Mouse (Mus musculus) right cerebral cortex, postnatal 14 days (tissue): ENCODE results near the gene Gm17577.
"Not testable (repeated sequence)": the region's sequence is repeated elsewhere in the genome, so short reads cannot be mapped to it uniquely, and the experiment has no call there.

Source experiments
- DNase-seq: peaks from one replicate; pipeline ENCODE4 v3.0.0; 2022

Gm17577 gene

DNA sequence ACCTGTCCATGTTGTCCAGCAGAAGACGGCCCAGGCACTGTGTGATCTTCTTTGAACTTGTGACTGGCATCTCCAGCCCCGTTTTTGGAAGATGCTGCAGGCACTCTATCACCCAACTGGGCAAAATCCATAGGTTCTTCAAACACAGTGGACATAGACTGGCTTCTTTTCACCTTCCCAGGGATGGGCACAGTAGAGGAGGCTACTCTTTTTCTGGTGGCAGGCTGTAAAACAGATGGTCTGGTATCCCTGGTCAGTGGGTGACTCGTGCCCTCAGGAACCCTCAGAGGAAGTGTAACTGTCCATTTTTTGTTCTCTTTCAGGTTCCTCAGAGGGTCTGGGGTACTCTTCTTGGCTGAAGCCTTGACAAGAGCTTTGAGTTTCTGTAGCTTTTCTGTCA, at the start of gene Gm17577:
Gene Gm17577 (minus strand): TSS at position 101 of the 400 bp plus-strand sequence.
- DNase-seq, result not testable (repeated sequence)

DNA sequence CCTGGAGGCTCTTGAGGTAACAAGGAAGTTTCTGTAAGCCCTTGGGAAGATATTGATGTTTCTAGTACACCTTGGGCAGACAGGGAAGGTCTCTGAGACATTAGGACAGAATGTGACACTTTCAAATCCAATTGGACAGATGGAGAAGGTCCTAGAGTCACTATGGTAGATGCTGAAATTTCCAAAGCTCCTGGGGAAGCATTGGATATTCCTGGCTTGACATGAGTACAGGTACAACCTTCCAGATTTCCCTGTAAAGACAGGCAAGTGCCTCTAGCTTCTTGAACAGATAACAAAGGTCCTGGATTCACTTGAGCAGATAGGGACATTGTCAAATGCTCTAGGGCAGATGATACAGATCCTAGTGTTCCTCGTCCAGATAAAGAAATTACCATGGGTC, 24.3 kb downstream of the Gm17577 start, which contains the start of gene Srsx:
Gene Srsx (minus strand): TSS at position 101 of the 400 bp plus-strand sequence.
- DNase-seq, result not testable (repeated sequence)
